Mouse (Mus musculus) MEL (cell line): ENCODE results near the gene Gm12169. TPM values are rescaled to one million over a fixed set of nuclear protein-coding genes. Genes with fewer than 3 reads are reported as not detected.

Experiments
- DNase-seq: peaks from one replicate; pipeline ENCODE4 v3.0.0; 2011; ENCODE audit warnings: low read depth, low spot score
- H3K27ac ChIP-seq: 2 replicates; pipeline ENCODE4 v1.5.1; 2012; ENCODE audit warnings: low read depth, mild to moderate bottlenecking, control low read depth, low read length, moderate library complexity; ENCODE audit not compliant: control insufficient read depth
- H3K27me3 ChIP-seq, 2 experiments: fragments of 150-350 bp in 1 of 2; sonication (generic) in 1 of 2; 2 replicates each; pipeline ENCODE4 v1.6.1; 2012; ENCODE audit warnings: low read length in 2 of 2, mild to moderate bottlenecking in 2 of 2, improper control_type of control experiment in 1 of 2, moderate library complexity in 1 of 2; ENCODE audit not compliant: insufficient read depth in 2 of 2, control insufficient read depth in 1 of 2
- H3K36me3 ChIP-seq, 2 experiments: 2 replicates each; pipeline ENCODE4 v1.6.1; 2012 to 2014; ENCODE audit warnings: low read length in 2 of 2, improper control_type of control experiment in 1 of 2, inconsistent platforms in 1 of 2, mild to moderate bottlenecking in 1 of 2; ENCODE audit not compliant: insufficient read depth in 2 of 2, control insufficient read depth in 1 of 2
- H3K4me1 ChIP-seq, 2 experiments: fragments of 150-350 bp in 1 of 2; sonication (generic) in 1 of 2; 2 replicates each; pipeline ENCODE4 v1.6.1; 2012; ENCODE audit warnings: low read length in 2 of 2, improper control_type of control experiment in 1 of 2, mild to moderate bottlenecking in 1 of 2; ENCODE audit not compliant: insufficient read depth in 2 of 2, control insufficient read depth in 1 of 2
- H3K4me3 ChIP-seq, 2 experiments: fragments of 150-350 bp in 1 of 2; sonication (generic) in 1 of 2; 2 replicates each; pipeline ENCODE4 v1.5.1; 2012; ENCODE audit warnings: low read depth in 2 of 2, low read length in 2 of 2, mild to moderate bottlenecking in 2 of 2, moderate library complexity in 2 of 2, control low read depth in 1 of 2, improper control_type of control experiment in 1 of 2; ENCODE audit not compliant: control insufficient read depth in 1 of 2, insufficient read depth in 1 of 2
- H3K79me2 ChIP-seq: 2 replicates; pipeline ENCODE4 v1.6.1; 2012; ENCODE audit warnings: mild to moderate bottlenecking, low read length, moderate library complexity; ENCODE audit not compliant: control insufficient read depth, poor library complexity, insufficient read depth
- H3K9ac ChIP-seq: 2 replicates; pipeline ENCODE4 v1.6.1; 2012; ENCODE audit warnings: low read depth, mild to moderate bottlenecking, control low read depth, low read length, moderate library complexity; ENCODE audit not compliant: control insufficient read depth, poor library complexity, severe bottlenecking
- H3K9me3 ChIP-seq: fragments of 150-350 bp; sonication (generic); replicated peaks from 2 replicates; pipeline ENCODE4 v1.6.1; 2012; ENCODE audit warnings: mild to moderate bottlenecking, low read length, improper control_type of control experiment, moderate library complexity; ENCODE audit not compliant: insufficient read depth
- CHD2 ChIP-seq: IDR thresholded peaks from 2 replicates; pipeline ENCODE4 v1.6.1; 2011; ENCODE audit warnings: low read length, improper control_type of control experiment
- CTCF ChIP-seq, 3 experiments: IDR thresholded peaks in 2 of 3; conservative IDR thresholded peaks in 1 of 3; 2 replicates each; pipeline ENCODE4 v1.5.1; 2011 to 2012; ENCODE audit warnings: low read length in 3 of 3, low read depth in 2 of 3, mild to moderate bottlenecking in 2 of 3, improper control_type of control experiment in 1 of 3, inconsistent platforms in 1 of 3, mixed read lengths in 1 of 3, moderate library complexity in 1 of 3; ENCODE audit not compliant: control insufficient read depth in 1 of 3, insufficient read depth in 1 of 3, poor library complexity in 1 of 3, severe bottlenecking in 1 of 3
- E2F4 ChIP-seq: IDR thresholded peaks from 2 replicates; pipeline ENCODE4 v1.6.1; 2011; ENCODE audit warnings: low read depth, low read length, improper control_type of control experiment, borderline replicate concordance
- ELF1 ChIP-seq: IDR thresholded peaks from 2 replicates; pipeline ENCODE4 v1.6.1; 2014; ENCODE audit warnings: low read depth, mild to moderate bottlenecking, inconsistent platforms, low read length, improper control_type of control experiment, moderate library complexity
- ETS1 ChIP-seq: IDR thresholded peaks from 2 replicates; pipeline ENCODE4 v1.6.1; 2012; ENCODE audit warnings: low read depth, mild to moderate bottlenecking, inconsistent platforms, low read length, improper control_type of control experiment, moderate library complexity
- KAT2A ChIP-seq: conservative IDR thresholded peaks from 2 replicates; pipeline ENCODE4 v1.6.1; 2012; ENCODE audit warnings: low read depth, low read length, improper control_type of control experiment, inconsistent platforms
- MYC ChIP-seq: IDR thresholded peaks from 2 replicates; pipeline ENCODE4 v1.6.1; 2011; ENCODE audit warnings: low read depth, mild to moderate bottlenecking, low read length, improper control_type of control experiment, moderate library complexity
- NELFE ChIP-seq: IDR thresholded peaks from 2 replicates; pipeline ENCODE4 v1.6.1; 2011; ENCODE audit warnings: low read depth, low read length, improper control_type of control experiment
- POLR2A ChIP-seq, 2 experiments: IDR thresholded peaks; 2 replicates each; pipeline ENCODE4 v1.6.1; 2011 to 2012; ENCODE audit warnings: low read length in 2 of 2, mild to moderate bottlenecking in 2 of 2, control low read depth in 1 of 2, improper control_type of control experiment in 1 of 2, low read depth in 1 of 2, moderate library complexity in 1 of 2; ENCODE audit not compliant: control insufficient read depth in 1 of 2, insufficient read depth in 1 of 2, poor library complexity in 1 of 2
- POLR2AphosphoS2 ChIP-seq: IDR thresholded peaks from 2 replicates; pipeline ENCODE4 v1.6.1; 2011; ENCODE audit warnings: low read length, improper control_type of control experiment
- RAD21 ChIP-seq: IDR thresholded peaks from 2 replicates; pipeline ENCODE4 v1.6.1; 2011; ENCODE audit warnings: mild to moderate bottlenecking, low read depth, low read length, improper control_type of control experiment
- SMC3 ChIP-seq: IDR thresholded peaks from 2 replicates; pipeline ENCODE4 v1.6.1; 2011; ENCODE audit warnings: low read depth, low read length, improper control_type of control experiment
- TBP ChIP-seq: IDR thresholded peaks from 2 replicates; pipeline ENCODE4 v1.8.0; 2011; ENCODE audit warnings: low read depth, low read length, improper control_type of control experiment
- TCF12 ChIP-seq: IDR thresholded peaks from 2 replicates; pipeline ENCODE4 v1.6.1; 2014; ENCODE audit warnings: low read depth, mild to moderate bottlenecking, inconsistent platforms, low read length, improper control_type of control experiment, moderate library complexity
- ZNF384 ChIP-seq: IDR thresholded peaks from 2 replicates; pipeline ENCODE4 v1.6.1; 2012; ENCODE audit warnings: low read depth, mild to moderate bottlenecking, inconsistent platforms, low read length, improper control_type of control experiment
- polyA plus RNA-seq, 2 experiments: library from polyadenylated mRNA; stranded (reverse) in 1 of 2; unstranded in 1 of 2; fragments of >175 nt in 1 of 2; fragments of >200 nt in 1 of 2; gene quantifications; 2 replicates each; pipeline versions ENCODE4 v1.2.1 to v1.2.4; 2012; ENCODE audit warnings: low replicate concordance in 2 of 2, low read depth in 1 of 2; ENCODE audit not compliant: insufficient read length in 2 of 2, insufficient read depth in 1 of 2, missing spikeins in 1 of 2
- total RNA-seq: library from RNA; depleted of rRNA; stranded (reverse); fragments of 300-350 nt; gene quantifications from 2 replicates; pipeline ENCODE4 v1.2.3, GENCODE M21; 2012

Gm12169 gene
- total and polyA plus RNA-seq, 3 experiments, result not detected

- no peak overlapping the region for H3K4me3 ChIP-seq
- DNase-seq, result no peak
- no peaks in the 10 kb centered on the region for H3K4me1 ChIP-seq
- H3K79me2 ChIP-seq, result no peaks in the 10 kb centered on the region
- TF ChIP-seq ETS1 (no peak), SMC3 (0 out of 2 replicates have a peak, but pooled peaks have one; percentile 16)
- no peaks in the 10 kb centered on the region for H3K36me3 ChIP-seq
- no peak overlapping the region for H3K27ac ChIP-seq
- H3K9me3 ChIP-seq, result no peaks in the 10 kb centered on the region
- H3K9ac ChIP-seq, result no peak overlapping the region
- peaks cover 2 to 8% of the 10 kb centered on the region in 2 experiments for H3K27me3 ChIP-seq
Measured at GRCm38 (mm10) chr11:46488231-46488630, 35.8 kb upstream of the Gm12169 start.

- no peaks in the 10 kb centered on the region for H3K79me2 ChIP-seq
- H3K9ac ChIP-seq, result no peak overlapping the region
- no peak overlapping the region for H3K4me3 ChIP-seq
- H3K27ac ChIP-seq, result no peak overlapping the region
- H3K4me1 ChIP-seq, result no peaks in the 10 kb centered on the region
- no peak for DNase-seq
- no peak for TF ChIP-seq TCF12
- no peak for TF ChIP-seq CHD2
- no peak for TF ChIP-seq POLR2AphosphoS2
- TF ChIP-seq MYC, result no peak
- no peak for TF ChIP-seq TBP
- TF ChIP-seq ELF1, result no peak
- TF ChIP-seq ZNF384, result no peak
- TF ChIP-seq CTCF (IDR thresholded peaks at IDR 0.05 in 2 of 3, conservative IDR thresholded peaks at IDR 0.05 in 1 of 3; ENCODE audit: control insufficient read depth in 1 of 3, insufficient read depth in 1 of 3, low read depth in 2 of 3, low read length in 3 of 3, poor library complexity in 1 of 3, severe bottlenecking in 1 of 3), result no peak
- TF ChIP-seq NELFE, result no peak
- no peaks in the 10 kb centered on the region for H3K9me3 ChIP-seq
- no peaks in the 10 kb centered on the region for H3K36me3 ChIP-seq
- peaks cover 2 to 7% of the 10 kb centered on the region in 2 experiments for H3K27me3 ChIP-seq
Measured at GRCm38 (mm10) chr11:46488650-46489049, 35.4 kb upstream of the Gm12169 start.

GRCm38 (mm10) chr11:46507146-46507545 lies 16.9 kb upstream of the Gm12169 start:
- H3K27ac ChIP-seq, result no peak overlapping the region
- no peak overlapping the region for H3K9ac ChIP-seq
- no peaks in the 10 kb centered on the region; a peak in 1 of 4 replicates for H3K27me3 ChIP-seq
- DNase-seq, result no peak
- H3K4me3 ChIP-seq, result no peak overlapping the region
- H3K79me2 ChIP-seq, result no peaks in the 10 kb centered on the region
- no peaks in the 10 kb centered on the region for H3K36me3 ChIP-seq
- no peaks in the 10 kb centered on the region for H3K9me3 ChIP-seq
- no peaks in the 10 kb centered on the region for H3K4me1 ChIP-seq
- TF ChIP-seq RAD21 (no peak), POLR2A (IDR thresholded peaks at IDR 0.05; ENCODE audit: control insufficient read depth in 1 of 2, insufficient read depth in 1 of 2, low read depth in 1 of 2, low read length in 2 of 2, poor library complexity in 1 of 2) (no peak), SMC3 (no peak), KAT2A (no peak), E2F4 (no peak)
